Mouse (Mus musculus) kidney, embryonic 16.5 days (tissue): ENCODE measurements around the gene Ezr. TPM values are rescaled to one million over a fixed set of nuclear protein-coding genes. Genes with fewer than 3 reads are reported as not detected.

Experiments used
- ATAC-seq: fragments of 200-750 bp; cut with Nextera tagmentation; 2 replicates; pipeline ENCODE4 v1.8.0; 2017; ENCODE audit warnings: moderate TSS enrichment; ENCODE audit not compliant: low FRiP score, low TSS enrichment
- H3K27ac ChIP-seq: fragments of 300-500 bp; sonication (generic); 2 replicates; pipeline ENCODE4 v1.5.1; 2014; ENCODE audit warnings: low read length
- H3K27me3 ChIP-seq: fragments of 300-500 bp; sonication (generic); 2 replicates; pipeline ENCODE4 v1.6.1; 2014; ENCODE audit warnings: low read length, control low read depth, mixed read lengths; ENCODE audit not compliant: insufficient read depth
- H3K36me3 ChIP-seq: fragments of 300-500 bp; sonication (generic); 2 replicates; pipeline ENCODE4 v1.6.1; 2014; ENCODE audit warnings: low read length, control low read depth, mixed read lengths; ENCODE audit not compliant: insufficient read depth
- H3K4me1 ChIP-seq: fragments of 300-500 bp; sonication (generic); 2 replicates; pipeline ENCODE4 v1.6.1; 2014; ENCODE audit warnings: low read length, control low read depth, mixed read lengths; ENCODE audit not compliant: insufficient read depth
- H3K4me2 ChIP-seq: fragments of 300-500 bp; sonication (generic); replicated peaks from 2 replicates; pipeline ENCODE4 v1.6.1; 2014; ENCODE audit warnings: low read depth, low read length
- H3K4me3 ChIP-seq: fragments of 300-500 bp; sonication (generic); 2 replicates; pipeline ENCODE4 v1.5.1; 2014; ENCODE audit warnings: mild to moderate bottlenecking, low read length
- H3K9ac ChIP-seq: fragments of 300-500 bp; sonication (generic); replicated peaks from 2 replicates; pipeline ENCODE4 v1.6.1; 2014; ENCODE audit warnings: low read length
- H3K9me3 ChIP-seq: fragments of 300-500 bp; sonication (generic); 2 replicates; pipeline ENCODE4 v1.6.1; 2016; ENCODE audit warnings: low read length, control low read depth
- WGBS: fragments of 180-500 bp; shearing (Covaris S2); extraction: QIAGEN DNeasy Blood & Tissue Kit; methylation state at CpG from one replicate; pipeline ENCODE4 v1.1.7; 2014; 5-methylcytosine and 5-hydroxymethylcytosine counted together
- polyA plus RNA-seq: library from polyadenylated mRNA; unstranded; fragments of >200 nt; fragmentation: Nextera tagmentation; extraction: Ambion mirVana; gene quantifications from 2 replicates; pipeline ENCODE4 v1.2.1, GENCODE M21; 2015

Gene Ezr
- polyA plus RNA-seq, 1 experiment from 2014 or later = 248 TPM

DNA sequence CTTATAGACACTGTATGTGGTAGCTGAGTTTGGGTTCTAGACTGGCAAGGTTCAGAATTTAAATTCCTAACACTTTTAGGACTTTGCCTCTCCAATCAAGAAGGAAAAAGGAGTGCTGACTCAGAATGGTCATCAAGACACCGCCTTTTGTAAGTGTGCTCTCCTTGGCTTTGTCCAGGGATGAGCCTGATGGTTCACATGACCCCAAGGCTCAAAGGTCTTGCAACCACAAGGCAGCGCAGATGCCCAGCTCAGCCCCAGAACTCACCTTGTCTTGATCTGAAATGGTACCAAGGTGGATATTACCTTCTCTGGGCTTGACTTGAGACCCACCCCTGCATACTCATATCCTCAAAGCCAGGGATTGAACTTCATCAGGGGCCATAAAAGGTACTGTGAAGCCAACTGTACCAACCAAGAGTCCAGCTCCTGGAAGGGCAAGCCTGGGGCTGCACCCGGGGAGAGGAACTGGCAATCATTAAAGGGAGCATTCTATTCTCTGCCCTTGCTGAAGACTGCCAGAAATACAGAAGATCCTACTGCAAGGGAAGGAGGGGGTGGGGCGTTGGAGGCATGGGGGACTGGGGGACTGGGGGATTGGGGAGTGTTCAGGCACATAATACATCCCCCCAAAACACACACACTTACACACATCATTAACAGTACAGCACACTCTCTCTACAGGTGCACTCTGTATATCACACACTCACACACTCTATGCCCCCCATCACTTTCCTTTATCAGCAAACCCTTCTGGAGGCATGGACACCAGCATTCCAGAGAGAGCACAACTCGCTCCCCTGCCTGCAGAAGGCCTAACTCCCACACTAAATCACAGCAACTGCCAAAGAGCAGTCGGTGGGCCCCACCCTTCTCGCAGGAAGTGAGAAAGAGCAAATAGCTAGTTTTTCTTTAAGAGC lies 29.6 kb upstream of the Ezr start:
- Histone ChIP-seq H3K4me2 (0 out of 2 replicates have a peak overlapping the region, but pooled peaks have one; percentile 8), H3K27ac (peak overlapping the region; percentile 87), H3K9ac (no peak overlapping the region), H3K27me3 (no peaks in the 10 kb centered on the region), H3K4me1 (peaks cover 45% of the 10 kb centered on the region), H3K36me3 (no peaks in the 10 kb centered on the region), H3K4me3 (no peak overlapping the region), H3K9me3 (no peaks in the 10 kb centered on the region)
- ATAC-seq = peak; percentile 47
- WGBS = 38% methylated on average over 7 of the region's 7 CpGs

DNA sequence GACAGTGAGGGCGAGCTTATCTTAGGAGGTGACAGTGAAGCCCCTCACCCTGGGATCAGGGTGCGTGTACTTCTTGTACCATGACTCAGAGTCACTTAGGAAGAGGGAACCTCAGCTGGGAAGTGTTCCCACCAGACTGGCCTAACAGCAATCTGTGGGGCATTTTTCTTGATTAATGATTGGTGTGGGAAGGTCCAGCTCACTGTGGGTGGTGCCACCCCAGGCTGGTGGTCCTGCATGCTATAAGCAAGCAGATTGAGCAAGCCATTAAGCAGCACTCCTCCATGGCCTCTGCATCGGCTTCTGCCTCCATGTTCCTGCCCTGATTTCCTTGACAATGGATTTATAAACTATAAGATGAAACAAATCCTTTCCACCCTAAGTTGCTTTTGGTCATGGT lies 26.7 kb upstream of the Ezr start:
- H3K4me1 ChIP-seq = peaks cover 50% of the 10 kb centered on the region
- H3K9me3 ChIP-seq = no peaks in the 10 kb centered on the region
- no peaks in the 10 kb centered on the region for H3K27me3 ChIP-seq
- H3K27ac ChIP-seq = peak overlapping the region; percentile 54; the same call in 1 of the 2 replicates
- ATAC-seq = peak; percentile 33; the same call in 1 of the 2 replicates
- no peak overlapping the region for H3K9ac ChIP-seq
- no peak overlapping the region for H3K4me3 ChIP-seq
- WGBS = 63% methylated on average over 3 of the region's 3 CpGs
- no peaks in the 10 kb centered on the region for H3K36me3 ChIP-seq
- H3K4me2 ChIP-seq = no peak overlapping the region

DNA sequence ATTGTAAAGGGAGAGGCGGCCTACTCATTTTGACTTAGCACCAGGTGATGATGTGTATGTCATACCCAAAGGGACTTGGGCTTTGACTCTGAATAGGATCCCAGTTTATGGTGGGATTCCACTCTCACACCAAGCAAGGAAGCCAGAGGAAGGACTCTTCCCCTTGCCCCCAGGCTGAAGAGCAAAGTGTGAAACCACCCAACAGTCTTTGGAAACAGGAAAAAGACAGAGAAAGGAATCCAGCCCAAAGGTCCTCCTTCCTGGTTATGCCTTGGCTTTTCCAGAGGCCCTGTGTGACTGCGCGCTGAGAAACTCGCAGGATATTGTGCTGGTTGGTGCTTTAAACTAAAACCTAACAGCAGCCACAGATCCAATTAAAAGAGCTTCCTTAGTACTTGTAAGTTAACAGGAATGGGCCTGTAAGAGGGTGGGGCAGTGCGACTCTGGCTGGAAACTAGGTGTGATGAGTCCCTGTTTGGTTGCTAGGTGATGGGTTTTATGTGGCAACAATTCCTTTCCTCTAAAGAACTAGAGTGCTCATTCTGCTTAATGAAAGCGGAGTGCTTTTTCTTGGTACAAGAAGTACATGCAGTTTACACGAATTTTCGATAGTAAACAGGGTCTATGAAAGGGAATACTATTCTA lies 26.1 kb upstream of the Ezr start:
- no peak for ATAC-seq
- Histone ChIP-seq H3K27ac (peak overlapping the region; percentile 54), H3K4me2 (no peak overlapping the region), H3K36me3 (no peaks in the 10 kb centered on the region), H3K9me3 (no peaks in the 10 kb centered on the region), H3K9ac (no peak overlapping the region), H3K27me3 (no peaks in the 10 kb centered on the region), H3K4me3 (no peak overlapping the region), H3K4me1 (peaks cover 47% of the 10 kb centered on the region)
- 74% methylated on average over 8 of the region's 8 CpGs for WGBS

DNA sequence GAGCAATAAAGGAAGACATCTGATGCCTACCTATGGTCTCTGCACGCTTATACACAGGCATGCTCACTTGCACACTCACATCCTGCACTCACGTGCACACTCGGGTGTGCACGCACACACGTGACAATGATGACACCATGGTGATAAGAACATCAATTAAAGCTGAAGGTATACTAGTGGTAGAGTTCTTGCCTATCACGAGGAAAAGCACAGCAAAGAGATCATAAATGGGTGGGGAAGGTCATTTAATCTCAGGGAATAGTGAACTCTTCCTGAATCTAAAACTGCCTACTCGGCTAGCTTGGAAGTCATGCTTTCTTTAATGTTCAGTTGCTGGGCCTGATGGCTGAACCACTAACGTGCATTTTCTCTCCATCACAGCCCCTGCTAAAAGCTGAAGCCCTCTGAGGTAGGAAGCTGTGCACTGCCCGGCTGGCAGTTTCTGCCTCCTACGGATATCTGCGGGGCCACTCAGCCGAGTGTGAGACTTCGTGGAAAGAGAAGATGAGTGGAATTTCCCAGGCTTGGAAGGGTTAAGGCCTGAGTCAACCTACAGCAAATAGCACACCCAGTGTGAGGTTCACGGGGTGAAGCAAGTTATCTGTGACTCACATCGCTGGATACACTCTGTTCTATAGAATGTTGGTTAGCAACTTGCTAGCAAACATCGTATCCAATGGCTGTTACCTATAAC lies 25.4 kb upstream of the Ezr start:
- 72% methylated on average over 16 of the region's 16 CpGs for WGBS
- ATAC-seq = no peak

DNA sequence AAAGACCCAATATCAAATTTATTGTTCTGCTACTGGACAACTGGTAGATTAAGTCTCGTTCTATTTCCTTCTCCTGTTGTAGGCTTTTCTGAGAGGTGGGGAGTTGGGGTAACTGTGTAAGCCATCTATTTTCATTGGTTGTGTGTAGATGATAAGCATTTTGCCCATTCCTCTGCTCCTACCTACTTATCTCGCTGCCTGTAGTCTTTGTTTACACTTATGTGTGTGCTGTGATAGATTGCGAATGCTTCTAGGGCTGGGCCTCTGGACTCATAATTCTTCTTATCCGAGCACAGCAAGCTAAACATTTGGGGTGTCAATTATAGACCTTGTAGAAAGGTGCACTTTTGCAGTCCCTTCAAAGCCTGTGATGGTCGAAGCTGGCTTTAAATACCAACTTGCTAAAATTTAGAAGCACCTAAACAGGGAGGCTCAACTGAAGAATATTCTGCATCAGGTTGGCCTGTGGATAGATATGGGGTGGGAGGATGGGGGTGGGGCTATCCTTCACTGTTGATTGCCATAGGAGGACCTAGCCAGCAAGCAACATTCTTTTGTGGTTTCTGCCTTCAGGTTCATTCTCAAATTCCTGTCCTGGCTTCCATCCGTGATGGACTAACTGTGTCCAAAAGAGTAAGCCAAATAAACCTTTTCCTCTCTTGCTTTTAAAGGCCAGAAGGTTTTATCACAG lies 22.4 kb upstream of the Ezr start:
- no peak overlapping the region for H3K4me2 ChIP-seq
- WGBS = 42% methylated on average over 6 of the region's 6 CpGs
- peaks cover 10% of the 10 kb centered on the region; the same call in 1 of the 2 replicates for H3K9me3 ChIP-seq
- peaks cover 30% of the 10 kb centered on the region for H3K4me1 ChIP-seq
- no peak for ATAC-seq
- peaks cover 4% of the 10 kb centered on the region; the same call in 1 of the 2 replicates for H3K36me3 ChIP-seq
- H3K27me3 ChIP-seq = no peaks in the 10 kb centered on the region
- no peak overlapping the region for H3K27ac ChIP-seq
- no peak overlapping the region for H3K4me3 ChIP-seq
- no peak overlapping the region for H3K9ac ChIP-seq

More for the DNA sequence above, 25.4 kb upstream of the Ezr start:
- Histone ChIP-seq H3K27ac (peak overlapping the region; percentile 54), H3K4me2 (no peak overlapping the region), H3K27me3 (no peaks in the 10 kb centered on the region), H3K9me3 (no peaks in the 10 kb centered on the region), H3K4me3 (no peak overlapping the region), H3K36me3 (no peaks in the 10 kb centered on the region), H3K9ac (no peak overlapping the region), H3K4me1 (peaks cover 42% of the 10 kb centered on the region)

DNA sequence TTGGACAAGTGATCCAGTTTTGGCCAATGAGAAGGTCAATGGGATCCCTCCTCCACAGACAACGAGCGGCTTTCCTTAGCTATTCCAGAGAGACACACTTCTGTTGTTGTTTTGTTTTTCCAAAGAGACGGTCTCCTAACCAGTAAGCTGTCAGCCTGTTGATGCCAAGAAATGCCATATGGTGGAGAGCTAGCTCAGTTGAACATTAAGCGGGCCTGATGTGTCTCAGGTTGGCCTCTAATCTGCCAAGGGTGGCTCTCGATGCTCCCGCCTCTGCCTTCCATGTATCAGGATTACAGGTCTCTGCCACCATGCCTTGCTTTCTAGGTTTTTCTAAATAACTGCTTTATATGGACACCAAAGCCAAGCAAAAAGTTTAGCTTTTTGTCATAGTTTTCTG lies 21.5 kb upstream of the Ezr start:
- Histone ChIP-seq H3K9me3 (peaks cover 10% of the 10 kb centered on the region; the same call in 1 of the 2 replicates), H3K36me3 (peaks cover 4% of the 10 kb centered on the region; the same call in 1 of the 2 replicates), H3K27ac (no peak overlapping the region), H3K9ac (no peak overlapping the region), H3K4me2 (no peak overlapping the region), H3K4me1 (peaks cover 24% of the 10 kb centered on the region), H3K27me3 (no peaks in the 10 kb centered on the region), H3K4me3 (no peak overlapping the region)
- 75% methylated on average over 6 of the region's 6 CpGs for WGBS
- ATAC-seq = no peak

DNA sequence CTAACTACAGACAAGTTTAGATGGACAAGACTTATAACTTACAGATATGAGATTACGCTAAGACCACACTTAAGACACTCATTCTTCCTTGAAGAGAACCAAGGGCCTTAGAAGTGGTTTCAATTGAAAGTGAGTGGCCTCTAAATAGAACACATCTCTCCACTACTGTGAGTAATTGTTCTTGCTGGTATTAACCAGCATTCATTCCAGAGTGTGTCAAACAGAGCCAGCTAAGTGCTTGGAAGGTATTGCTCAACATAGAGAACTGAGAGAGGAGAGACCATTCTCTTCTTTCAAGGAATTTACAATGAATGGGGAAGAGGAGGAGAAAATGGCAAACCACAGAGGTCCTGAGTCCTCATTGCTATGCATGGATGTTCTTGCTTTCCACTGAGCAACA lies 21.0 kb upstream of the Ezr start:
- no peak overlapping the region for H3K4me2 ChIP-seq
- no peak for ATAC-seq
- 100% methylated on average over 1 of the region's 1 CpGs for WGBS

DNA sequence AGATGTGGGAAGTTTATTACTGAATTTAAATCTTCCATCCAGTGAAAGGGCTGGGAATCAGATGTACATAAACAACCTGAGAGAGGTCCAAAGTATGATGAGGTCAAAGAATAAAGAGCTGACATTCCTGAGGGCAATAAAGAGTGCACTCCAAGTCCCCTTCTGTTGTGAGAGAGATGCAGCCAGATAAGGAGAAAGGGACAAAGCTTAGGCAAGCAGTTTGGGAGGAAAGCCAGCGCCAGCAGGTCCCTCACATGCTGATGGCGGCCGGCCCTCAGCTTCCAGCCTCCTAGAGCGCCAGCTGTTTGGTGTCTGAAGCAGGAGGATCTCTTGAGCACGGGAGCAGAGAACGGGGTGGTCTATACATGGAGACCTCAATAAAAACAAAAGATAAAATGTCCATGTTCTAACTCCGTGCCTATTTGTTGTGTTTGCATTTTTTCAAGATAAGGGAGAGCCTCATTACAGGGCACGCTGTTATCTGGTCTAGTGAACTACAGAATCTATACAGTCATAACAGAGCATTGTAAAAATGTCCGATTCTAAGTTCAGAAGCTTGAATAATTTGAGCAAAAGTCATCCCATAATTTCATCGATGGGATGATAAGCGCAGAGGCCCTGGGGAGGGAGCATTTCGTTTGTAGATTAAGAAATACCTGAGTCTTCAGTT lies 15.9 kb upstream of the Ezr start:
- Histone ChIP-seq H3K27ac (no peak overlapping the region), H3K4me3 (no peak overlapping the region), H3K4me2 (no peak overlapping the region), H3K4me1 (no peaks in the 10 kb centered on the region), H3K36me3 (peaks cover 4% of the 10 kb centered on the region; the same call in 1 of the 2 replicates), H3K9me3 (peaks cover 10% of the 10 kb centered on the region; the same call in 1 of the 2 replicates), H3K9ac (no peak overlapping the region), H3K27me3 (no peaks in the 10 kb centered on the region)
- ATAC-seq = no peak
- WGBS = 74% methylated on average over 12 of the region's 12 CpGs

More for the DNA sequence above, 21.0 kb upstream of the Ezr start:
- peaks cover 10% of the 10 kb centered on the region; the same call in 1 of the 2 replicates for H3K9me3 ChIP-seq
- H3K9ac ChIP-seq = no peak overlapping the region
- no peak overlapping the region for H3K27ac ChIP-seq
- H3K4me1 ChIP-seq = peaks cover 23% of the 10 kb centered on the region
- peaks cover 4% of the 10 kb centered on the region; the same call in 1 of the 2 replicates for H3K36me3 ChIP-seq
- H3K27me3 ChIP-seq = no peaks in the 10 kb centered on the region
- no peak overlapping the region for H3K4me3 ChIP-seq

DNA sequence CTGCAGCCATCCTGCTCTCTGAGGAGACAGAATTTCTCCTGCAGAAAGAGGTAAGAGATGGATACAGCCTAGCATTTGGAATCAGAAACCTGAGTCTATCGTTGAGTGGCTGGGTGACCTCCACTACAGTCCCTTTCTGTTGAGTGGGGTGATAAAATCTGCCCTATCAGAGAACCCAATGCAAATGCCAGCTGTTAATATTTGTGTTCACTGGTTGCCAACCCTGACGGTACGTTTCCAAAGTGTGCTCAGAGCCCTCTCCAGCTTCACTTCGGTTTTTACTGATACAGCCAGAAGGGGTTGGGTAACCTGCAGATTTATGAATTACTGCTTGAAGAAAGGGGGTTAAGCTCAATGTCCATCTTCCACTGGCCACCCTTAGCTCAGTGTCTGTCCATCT lies 14.9 kb upstream of the Ezr start:
- peaks cover 4% of the 10 kb centered on the region; the same call in 1 of the 2 replicates for H3K36me3 ChIP-seq
- H3K9ac ChIP-seq = no peak overlapping the region
- H3K27me3 ChIP-seq = no peaks in the 10 kb centered on the region
- no peaks in the 10 kb centered on the region for H3K4me1 ChIP-seq
- H3K27ac ChIP-seq = no peak overlapping the region
- H3K4me3 ChIP-seq = no peak overlapping the region
- no peak for ATAC-seq
- peaks cover 6% of the 10 kb centered on the region; the same call in 1 of the 2 replicates for H3K9me3 ChIP-seq
- WGBS = 62% methylated on average over 4 of the region's 4 CpGs
- H3K4me2 ChIP-seq = no peak overlapping the region
